Mouse (Mus musculus): ENCODE data around the gene 2610001J05Rik. TPM values are rescaled to one million over a fixed set of nuclear protein-coding genes. Genes with fewer than 3 reads are reported as not detected.

2610001J05Rik gene
- total RNA-seq, 2 experiments from 2014 or later, result 24.1 to 34.6 TPM

- no peak for ATAC-seq (replicated peaks; ENCODE audit: low FRiP score, low TSS enrichment, poor library complexity, severe bottlenecking)
Measured at GRCm38 (mm10) chr6:13836967-13837570, 34.2 kb downstream of the 2610001J05Rik start.

GRCm38 (mm10) chr6:13835720-13836665 lies 35.3 kb downstream of the 2610001J05Rik start:
- no peak for ATAC-seq (replicated peaks; ENCODE audit: low FRiP score, low TSS enrichment, poor library complexity, severe bottlenecking)

GRCm38 (mm10) chr6:13832770-13833169 lies 38.5 kb downstream of the 2610001J05Rik start:
- ATAC-seq (replicated peaks; ENCODE audit: low FRiP score, low TSS enrichment, poor library complexity, severe bottlenecking), result no peak

DNA sequence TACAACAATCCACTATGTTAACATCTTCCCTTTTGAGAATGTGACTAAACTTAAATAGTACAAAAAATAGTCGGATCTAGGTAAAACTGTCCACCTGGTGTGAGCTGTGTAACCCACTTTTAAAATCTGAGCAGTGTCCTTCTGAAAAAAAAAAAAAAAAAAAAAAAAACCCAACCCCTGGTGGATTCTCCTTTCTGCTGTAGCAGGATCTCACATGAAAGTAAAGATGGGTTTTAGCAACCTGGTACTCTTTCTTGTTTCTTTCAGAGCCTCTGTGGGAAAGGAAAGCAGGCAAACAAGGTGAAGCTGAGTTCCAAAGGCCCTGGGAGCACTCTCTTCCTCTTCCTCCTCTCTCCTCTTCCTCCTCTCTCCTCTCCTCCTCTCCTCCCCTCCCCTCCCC lies 42.4 kb downstream of the 2610001J05Rik start:
- ATAC-seq (replicated peaks; ENCODE audit: low FRiP score, low TSS enrichment, poor library complexity, severe bottlenecking), result no peak

Other genes with a start within 250 kb of the 2610001J05Rik start
- gene Bmt2, start 193.6 kb downstream of the 2610001J05Rik start, total RNA-seq (2014; fragmentation: Nextera tagmentation), result 3.5 and 5.4 TPM in 2 replicates
- 3.4 and 7.8 TPM in 2 replicates for gene Bmt2, start 193.6 kb downstream of the 2610001J05Rik start, total RNA-seq (2017)
- gene Gpr85, start 31.6 kb downstream of the 2610001J05Rik start, total RNA-seq (2014; fragmentation: Nextera tagmentation), result not detected in 2 replicates
- not detected in 2 replicates for gene Gpr85, start 31.6 kb downstream of the 2610001J05Rik start, total RNA-seq (2017)

Measured in megakaryocyte-erythroid progenitor cell, adult 5-6 weeks (primary cell).